Mouse (Mus musculus) lung, postnatal 25 days (tissue): ENCODE results near the gene Olfr1315-ps1.

Experiments
- DNase-seq: peaks from one replicate; pipeline ENCODE4 v3.0.0; 2022; ENCODE audit warnings: low spot score

Olfr1315-ps1 gene

DNA sequence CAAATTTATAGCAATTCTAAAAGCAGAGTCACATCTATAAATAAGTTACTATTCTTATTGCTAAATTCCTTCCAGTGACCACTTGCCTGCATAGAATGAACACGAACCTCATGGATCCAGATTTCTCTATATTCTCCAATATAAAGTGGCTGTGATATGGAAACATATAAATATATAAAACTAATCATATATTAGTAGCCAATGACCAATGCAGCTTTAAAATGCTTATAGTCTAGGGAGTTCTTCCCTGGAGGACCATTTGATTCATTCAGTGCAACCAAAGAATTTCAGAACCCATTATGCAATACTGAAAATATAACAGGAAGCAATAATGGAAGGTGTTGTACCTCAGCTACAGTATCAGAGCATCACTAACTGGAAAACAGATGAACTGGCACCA is at the start of gene Olfr1315-ps1:
Gene Olfr1315-ps1 (minus strand): TSS at position 101 of the 400 bp plus-strand sequence.
- no peak for DNase-seq

DNA sequence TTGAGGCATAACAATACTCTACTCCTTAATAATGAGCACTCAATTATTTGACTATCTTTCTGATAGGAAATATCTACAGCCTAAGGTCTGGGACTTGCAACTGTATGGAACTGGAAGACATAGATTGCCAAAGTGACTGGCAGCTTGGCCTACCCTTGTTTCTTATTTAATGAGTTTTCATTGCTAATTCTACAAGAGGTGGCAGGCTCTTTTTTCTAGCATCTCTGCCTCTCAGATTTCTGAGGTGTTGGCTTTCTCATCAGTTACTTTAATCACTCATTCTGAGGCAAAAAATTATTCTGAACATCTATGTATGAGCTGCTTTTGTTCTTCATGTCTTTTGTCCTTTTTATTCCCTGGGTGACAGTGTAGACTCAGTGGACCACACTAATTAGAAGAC is 38.7 kb upstream of the Olfr1315-ps1 start, which contains the start of gene Olfr1318:
Gene Olfr1318 (plus strand): TSS at position 301 of the 400 bp plus-strand sequence.
- DNase-seq, result no peak

DNA sequence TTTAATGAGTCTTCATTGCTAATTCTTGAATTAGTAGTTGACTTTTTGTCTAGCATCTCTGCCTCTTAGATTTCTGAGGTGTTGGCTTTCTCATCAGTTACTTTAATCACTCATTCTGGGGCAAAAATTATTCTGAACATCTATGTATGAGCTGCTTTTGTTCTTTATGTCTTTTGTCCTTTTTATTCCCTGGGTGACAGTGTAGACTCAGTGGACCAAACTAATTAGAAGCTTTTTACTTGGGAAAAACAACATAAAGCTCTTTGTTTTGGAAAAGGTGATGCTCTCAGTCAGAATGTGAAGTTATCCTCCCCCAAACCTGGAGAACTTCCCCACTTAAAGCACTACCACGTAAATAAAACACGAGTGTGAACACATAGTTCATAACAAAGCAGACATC is 24.8 kb upstream of the Olfr1315-ps1 start, which contains the start of gene Olfr1317:
Gene Olfr1317 (plus strand): TSS at position 301 of the 400 bp plus-strand sequence.
- no peak for DNase-seq

DNA sequence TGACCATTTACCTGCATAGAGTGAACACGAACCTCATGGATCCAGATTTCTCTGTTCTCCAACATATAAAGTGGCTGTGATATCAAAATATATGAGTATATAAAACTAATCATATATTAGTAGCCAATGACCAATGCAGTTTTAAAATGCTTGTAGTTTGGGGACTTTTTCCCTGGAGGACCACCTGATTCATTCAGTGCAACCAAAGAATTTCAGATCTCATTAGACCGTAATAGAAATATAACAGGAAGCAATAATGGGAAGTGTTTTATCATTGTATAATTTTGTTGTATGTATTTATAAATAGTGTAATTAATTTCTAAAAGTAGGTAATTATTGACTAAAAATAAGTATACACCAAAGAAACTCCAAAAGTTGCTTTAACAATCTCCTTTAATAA is 19.6 kb upstream of the Olfr1315-ps1 start, which contains the start of gene Olfr1316:
Gene Olfr1316 (minus strand): TSS at position 101 of the 400 bp plus-strand sequence.
- DNase-seq, result no peak

DNA sequence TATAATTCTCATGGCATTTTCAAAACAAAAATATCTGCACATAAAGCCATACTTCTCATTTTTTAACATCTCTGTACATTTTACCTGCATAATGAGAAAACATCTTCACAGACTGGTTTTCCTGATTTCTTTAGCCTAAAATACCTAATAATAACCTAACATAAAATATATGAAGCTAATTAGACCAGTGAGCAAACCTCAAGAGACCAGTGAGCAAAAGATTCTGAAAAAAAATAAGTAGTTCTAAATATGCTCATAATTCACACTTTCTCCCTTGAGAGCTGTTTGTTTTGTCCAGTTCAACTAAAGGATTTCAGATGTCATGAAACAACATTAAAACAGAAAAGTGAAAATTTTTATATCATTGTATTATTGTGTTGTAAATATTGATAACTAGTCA is 18.6 kb downstream of the Olfr1315-ps1 start, which contains the start of gene Olfr1314:
Gene Olfr1314 (minus strand): TSS at position 101 of the 400 bp plus-strand sequence.
- DNase-seq, result no peak

DNA sequence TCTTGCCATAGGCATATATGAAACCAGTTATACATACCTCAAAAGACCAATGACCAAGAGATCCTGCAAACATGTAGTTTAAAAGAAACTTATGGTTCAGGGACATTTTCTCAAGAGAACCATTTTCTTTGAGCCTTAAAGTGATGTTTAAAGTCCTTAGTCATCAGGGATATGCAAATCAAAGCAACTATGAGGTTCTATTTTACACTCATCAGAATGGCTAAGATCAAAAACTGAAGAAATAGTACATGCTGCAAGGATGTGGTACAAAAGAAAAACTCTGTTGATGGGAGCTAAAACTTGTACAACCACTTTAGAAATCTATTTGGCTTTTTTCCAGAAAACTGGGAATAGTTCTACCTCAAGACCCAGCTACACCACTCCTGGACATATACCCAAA is 37.5 kb downstream of the Olfr1315-ps1 start, which contains the start of gene Olfr1313:
Gene Olfr1313 (minus strand): TSS at position 101 of the 400 bp plus-strand sequence.
- no peak for DNase-seq
